Mouse (Mus musculus) kidney, adult 2 months (tissue): ENCODE data around the gene Ski. TPM values are rescaled to one million over a fixed set of nuclear protein-coding genes. Genes with fewer than 3 reads are reported as not detected.

Source experiments
- DNase-seq: peaks from one replicate; pipeline ENCODE4 v3.0.0; 2021
- H3K27ac ChIP-seq: fragments of 200-500 bp; 2 replicates; pipeline ENCODE4 v1.5.1; 2012; ENCODE audit warnings: low read depth, low read length, control low read depth, inconsistent platforms; ENCODE audit not compliant: insufficient read depth
- H3K27me3 ChIP-seq: fragments of 200-500 bp; replicated peaks from 2 replicates; pipeline ENCODE4 v1.6.1; 2012; ENCODE audit warnings: mild to moderate bottlenecking, moderate library complexity, low read length, inconsistent platforms; ENCODE audit not compliant: control insufficient read depth, insufficient read depth
- H3K36me3 ChIP-seq: fragments of 200-500 bp; 2 replicates; pipeline ENCODE4 v1.6.1; 2012; ENCODE audit warnings: mild to moderate bottlenecking, moderate library complexity, low read length, inconsistent platforms; ENCODE audit not compliant: control insufficient read depth, insufficient read depth
- H3K4me1 ChIP-seq: fragments of 200-500 bp; 2 replicates; pipeline ENCODE4 v1.6.1; 2011; ENCODE audit warnings: low read length; ENCODE audit not compliant: control insufficient read depth, insufficient read depth
- H3K4me3 ChIP-seq: fragments of 200-500 bp; 2 replicates; pipeline ENCODE4 v1.5.1; 2011; ENCODE audit warnings: mild to moderate bottlenecking, low read depth, low read length, control low read depth; ENCODE audit not compliant: insufficient read depth
- CTCF ChIP-seq: fragments of 200-500 bp; conservative IDR thresholded peaks from 2 replicates; pipeline ENCODE4 v1.5.1; 2011; ENCODE audit warnings: low read depth, mild to moderate bottlenecking, control low read depth, low read length, moderate library complexity, mixed read lengths; ENCODE audit not compliant: insufficient read depth, insufficient read length
- POLR2A ChIP-seq: fragments of 200-500 bp; IDR thresholded peaks from one replicate; pipeline ENCODE4 v1.6.1; 2011; ENCODE audit warnings: low read depth, low read length, control low read depth
- WGBS: fragments of 180-500 bp; shearing (Covaris S2); methylation state at CpG from one replicate; pipeline ENCODE4 v1.1.7; 2018; 5-methylcytosine and 5-hydroxymethylcytosine counted together
- polyA plus RNA-seq: library from polyadenylated mRNA; depleted of rRNA; stranded (reverse); fragments of >200 nt; gene quantifications from 2 replicates; pipeline ENCODE4 v1.2.3, GENCODE M21; 2012

Ski gene
- polyA plus RNA-seq, 1 experiment, result 40.4 TPM

DNA sequence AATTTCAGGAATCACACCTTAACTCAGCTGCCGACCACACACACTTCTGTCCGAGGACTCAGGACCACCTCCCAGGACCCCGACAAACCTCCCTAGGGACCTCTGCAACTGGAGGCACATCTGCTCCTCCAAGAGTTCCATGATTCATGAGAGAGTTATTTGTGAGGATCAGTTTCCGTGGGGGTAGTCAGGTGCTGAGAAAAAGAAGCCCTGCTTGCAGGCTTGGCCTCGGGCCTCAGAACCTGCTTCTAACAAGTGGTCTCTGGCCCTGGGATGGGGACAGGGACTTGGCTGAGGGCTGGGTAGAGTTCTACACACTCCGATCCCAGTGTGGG lies 72.5 kb downstream of the Ski start:
- Histone ChIP-seq H3K27ac (peak overlapping the region; percentile 88), H3K36me3 (no peaks in the 10 kb centered on the region), H3K4me3 (no peak overlapping the region), H3K27me3 (no peaks in the 10 kb centered on the region), H3K4me1 (peaks cover 29% of the 10 kb centered on the region)
- TF ChIP-seq CTCF (no peak), POLR2A (no peak)
- DNase-seq, result no peak
- 50% methylated on average over 6 of the region's 6 CpGs for WGBS

DNA sequence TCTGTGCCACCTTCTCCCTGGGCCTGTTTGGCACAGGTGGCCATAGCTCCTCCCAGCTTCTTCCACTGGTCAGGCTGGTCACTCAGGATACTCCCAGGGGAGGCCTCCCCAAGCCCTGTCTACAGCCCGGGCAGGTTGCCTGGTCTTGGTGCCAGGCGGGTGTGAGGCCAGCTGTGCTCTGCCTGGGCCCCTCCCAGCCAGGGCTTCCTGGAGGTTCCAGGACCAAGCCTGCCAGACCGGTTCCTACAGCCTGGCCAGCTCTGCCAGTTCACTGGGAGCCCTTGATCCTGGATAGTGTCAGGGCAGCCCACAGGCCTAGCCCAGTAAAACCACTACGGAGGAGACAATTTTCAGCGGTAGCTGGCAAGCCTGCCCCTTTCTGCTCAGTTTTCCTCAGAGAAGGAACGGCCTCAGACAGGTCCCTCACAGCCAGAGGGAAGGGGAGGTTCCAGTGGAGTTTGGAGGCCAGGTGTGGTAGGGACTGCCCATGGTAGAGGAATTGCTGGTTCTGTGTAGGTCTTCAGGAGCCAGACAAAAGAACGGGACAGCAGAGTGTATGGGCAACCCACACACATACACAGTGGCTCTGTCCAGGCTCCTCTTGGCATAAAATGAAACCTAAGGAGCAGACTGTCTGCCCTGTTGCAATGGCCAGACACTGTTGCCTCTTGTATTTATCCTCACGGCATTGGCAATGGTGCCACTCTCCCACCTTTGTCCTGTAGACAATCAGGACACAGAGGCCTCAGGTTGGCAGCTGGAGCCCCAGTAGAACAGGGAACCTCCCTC lies 73.3 kb downstream of the Ski start:
- 34% methylated on average over 8 of the region's 8 CpGs for WGBS
- Histone ChIP-seq H3K36me3 (no peaks in the 10 kb centered on the region), H3K27me3 (no peaks in the 10 kb centered on the region), H3K27ac (peak overlapping the region; percentile 84), H3K4me3 (no peak overlapping the region), H3K4me1 (peaks cover 29% of the 10 kb centered on the region)
- peak; percentile 96 for DNase-seq
- TF ChIP-seq POLR2A, result no peak
- no peak for TF ChIP-seq CTCF

DNA sequence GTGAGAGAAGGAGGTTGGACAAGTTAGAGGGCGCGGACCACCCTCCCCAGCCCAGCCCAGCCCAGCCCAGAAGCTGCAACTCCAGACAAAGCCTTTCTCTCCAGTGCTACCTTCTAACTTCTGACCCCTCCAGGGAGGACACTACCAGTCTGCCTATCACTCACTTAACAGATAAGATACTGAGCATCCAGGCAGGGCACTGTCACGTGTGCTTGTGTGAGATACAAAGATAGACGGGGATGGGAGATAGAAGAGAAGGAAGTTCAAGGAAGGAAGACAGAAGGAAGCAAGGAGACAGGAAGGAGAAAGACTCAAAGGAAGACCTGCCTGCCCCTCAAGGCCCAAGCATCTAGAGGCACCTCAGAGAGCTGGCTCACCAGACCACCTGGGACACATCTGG lies 73.9 kb downstream of the Ski start:
- H3K4me3 ChIP-seq, result no peak overlapping the region
- 76% methylated on average over 4 of the region's 4 CpGs for WGBS
- H3K27ac ChIP-seq, result peak overlapping the region; percentile 84

GRCm38 (mm10) chr4:155146107-155146823 lies 76.1 kb downstream of the Ski start:
- Histone ChIP-seq H3K36me3 (no peaks in the 10 kb centered on the region), H3K4me1 (peaks cover 30% of the 10 kb centered on the region), H3K4me3 (no peak overlapping the region), H3K27me3 (no peaks in the 10 kb centered on the region), H3K27ac (no peak overlapping the region)
- TF ChIP-seq POLR2A (no peak), CTCF (no peak)
- DNase-seq, result no peak
- 48% methylated on average over 14 of the region's 14 CpGs for WGBS

More for the DNA sequence above, 73.9 kb downstream of the Ski start:
- DNase-seq, result no peak
- no peak for TF ChIP-seq POLR2A
- TF ChIP-seq CTCF, result no peak
- Histone ChIP-seq H3K27me3 (no peaks in the 10 kb centered on the region), H3K4me1 (peaks cover 34% of the 10 kb centered on the region), H3K36me3 (no peaks in the 10 kb centered on the region)

- H3K4me3 ChIP-seq, result no peak overlapping the region
- no peaks in the 10 kb centered on the region for H3K36me3 ChIP-seq
- H3K27me3 ChIP-seq, result no peaks in the 10 kb centered on the region
- DNase-seq, result no peak
- no peak for TF ChIP-seq POLR2A
- TF ChIP-seq CTCF, result 0 out of 2 replicates have a peak, but pooled peaks have one; percentile 21
- 75% methylated on average over 4 of the region's 4 CpGs for WGBS
- H3K27ac ChIP-seq, result no peak overlapping the region
- peaks cover 30% of the 10 kb centered on the region for H3K4me1 ChIP-seq
Measured at GRCm38 (mm10) chr4:155144548-155145180, 77.7 kb downstream of the Ski start.

DNA sequence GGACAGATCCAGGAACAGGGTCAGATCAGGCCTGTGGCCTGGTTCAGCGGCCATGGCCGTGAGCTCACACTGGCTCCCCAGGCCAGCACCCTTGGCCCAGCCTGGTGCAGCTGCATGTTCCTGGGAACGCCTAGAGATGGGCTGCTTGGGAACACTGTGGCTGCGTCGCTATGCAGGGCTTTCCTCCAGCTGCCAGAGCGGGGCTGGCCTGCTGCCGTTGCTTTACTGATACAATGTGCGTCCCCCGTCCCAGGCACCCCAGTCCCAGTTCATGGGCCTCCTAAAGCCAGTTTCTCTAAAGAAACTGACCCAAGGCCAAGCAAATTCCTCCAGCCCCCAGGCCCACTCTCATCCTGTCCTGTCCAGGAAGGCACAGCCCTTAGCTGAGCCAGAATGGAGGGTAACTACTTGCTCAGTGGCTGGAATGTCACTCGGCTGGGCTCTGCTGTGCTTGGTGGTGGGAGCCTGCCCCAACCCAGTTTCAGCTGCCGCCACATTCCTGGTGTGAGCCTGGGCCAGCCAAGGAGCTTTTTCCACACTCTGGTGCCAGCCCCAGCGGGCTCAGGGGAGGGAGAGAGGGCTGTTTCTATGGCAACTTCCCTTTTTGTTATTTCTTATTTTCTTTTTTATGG lies 78.4 kb downstream of the Ski start:
- 42% methylated on average over 12 of the region's 12 CpGs for WGBS
- H3K27me3 ChIP-seq, result no peaks in the 10 kb centered on the region
- TF ChIP-seq POLR2A, result no peak
- no peak for TF ChIP-seq CTCF
- no peak overlapping the region for H3K4me3 ChIP-seq
- peak; percentile 75 for DNase-seq
- no peaks in the 10 kb centered on the region for H3K36me3 ChIP-seq
- H3K4me1 ChIP-seq, result peaks cover 29% of the 10 kb centered on the region
- H3K27ac ChIP-seq, result peak overlapping the region; percentile 75

DNA sequence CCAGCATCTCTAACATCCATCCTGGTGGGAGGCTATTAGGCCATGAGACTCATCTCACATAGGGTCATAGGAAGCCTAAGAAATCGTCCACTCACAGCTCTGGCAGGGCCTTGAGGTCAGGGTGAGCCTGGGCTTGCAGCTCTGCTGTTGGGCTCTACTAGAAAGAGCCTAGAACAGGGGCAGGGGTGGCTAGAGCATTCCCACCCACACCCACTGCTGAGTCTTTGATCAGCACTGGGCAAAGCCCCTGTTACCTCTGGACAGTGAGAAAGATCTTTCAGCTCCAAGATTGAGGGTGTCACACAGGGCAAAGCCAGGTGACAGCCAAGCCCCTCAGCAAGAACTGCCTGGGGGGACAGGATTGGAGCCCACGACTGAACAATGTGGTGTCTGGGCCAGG lies 79.0 kb downstream of the Ski start:
- H3K4me1 ChIP-seq, result peaks cover 29% of the 10 kb centered on the region
- 54% methylated on average over 2 of the region's 2 CpGs for WGBS
- TF ChIP-seq POLR2A, result no peak
- DNase-seq, result no peak
- H3K27ac ChIP-seq, result peak overlapping the region; percentile 75
- no peaks in the 10 kb centered on the region for H3K36me3 ChIP-seq
- H3K27me3 ChIP-seq, result no peaks in the 10 kb centered on the region
- H3K4me3 ChIP-seq, result no peak overlapping the region
